Mouse (Mus musculus) small intestine, adult 2 months (tissue): ENCODE results near the gene Polr2e.

Experiments used
- CTCF ChIP-seq: fragments of 200-500 bp; IDR thresholded peaks from 2 replicates; pipeline ENCODE4 v1.5.1; 2012; ENCODE audit warnings: low read depth, mild to moderate bottlenecking, control low read depth, inconsistent platforms, low read length, moderate library complexity, mixed read lengths; ENCODE audit not compliant: insufficient replicate concordance, insufficient read length; ENCODE audit errors: extremely low read depth
- POLR2A ChIP-seq: fragments of 200-500 bp; IDR thresholded peaks from 2 replicates; pipeline ENCODE4 v1.6.1; 2012; ENCODE audit warnings: low read depth, mild to moderate bottlenecking, control low read depth, inconsistent platforms, low read length, moderate library complexity

- no peak for TF ChIP-seq POLR2A
- TF ChIP-seq CTCF: no peak
Observed at GRCm38 (mm10) chr10:80077312-80077711, 37.7 kb upstream of the Polr2e start.
